Mouse (Mus musculus) midbrain, embryonic 10.5 days (tissue): Measurements from ENCODE around the gene Adamts7. TPM values are rescaled to one million over a fixed set of nuclear protein-coding genes. Genes with fewer than 3 reads are reported as not detected.

ENCODE experiments used
- DNase-seq: peaks from one replicate; pipeline ENCODE4 v3.0.0-alpha.2; 2017; ENCODE audit warnings: low spot score
- H3K27ac ChIP-seq: fragments of 300-500 bp; sonication (generic); replicated peaks from 2 replicates; pipeline ENCODE4 v1.5.1; 2016; ENCODE audit warnings: mild to moderate bottlenecking
- H3K27me3 ChIP-seq: fragments of 300-500 bp; sonication (generic); 2 replicates; pipeline ENCODE4 v1.6.1; 2016; ENCODE audit warnings: low read depth, mild to moderate bottlenecking; ENCODE audit not compliant: poor library complexity, severe bottlenecking
- H3K36me3 ChIP-seq: fragments of 300-500 bp; sonication (generic); 2 replicates; pipeline ENCODE4 v1.6.1; 2016; ENCODE audit warnings: mild to moderate bottlenecking, moderate library complexity
- H3K4me1 ChIP-seq: fragments of 300-500 bp; sonication (generic); 2 replicates; pipeline ENCODE4 v1.6.1; 2016
- H3K4me3 ChIP-seq: fragments of 300-500 bp; sonication (generic); 2 replicates; pipeline ENCODE4 v1.5.1; 2016; ENCODE audit warnings: mild to moderate bottlenecking, moderate library complexity
- H3K9me3 ChIP-seq: fragments of 300-500 bp; sonication (generic); replicated peaks from 2 replicates; pipeline ENCODE4 v1.6.1; 2016; ENCODE audit warnings: mild to moderate bottlenecking
- WGBS: fragments of 180-500 bp; shearing (Covaris S2); methylation state at CpG from one replicate; pipeline ENCODE4 v1.1.7; 2016; 5-methylcytosine and 5-hydroxymethylcytosine counted together
- polyA plus RNA-seq: library from polyadenylated mRNA; unstranded; fragments of >200 nt; fragmentation: Nextera tagmentation; extraction: Ambion mirVana; gene quantifications from 2 replicates; pipeline ENCODE4 v1.2.1, GENCODE M21; 2016

Adamts7 gene
- polyA plus RNA-seq, 1 experiment from 2014 or later: 16.7 TPM

GRCm38 (mm10) chr9:90127146-90127545 is 35.7 kb upstream of the Adamts7 start:
- Histone ChIP-seq H3K27ac (no peak overlapping the region), H3K4me3 (peak overlapping the region; percentile 47), H3K9me3 (no peaks in the 10 kb centered on the region), H3K27me3 (no peaks in the 10 kb centered on the region), H3K36me3 (no peaks in the 10 kb centered on the region), H3K4me1 (peaks cover 13% of the 10 kb centered on the region)
- WGBS: 60% methylated on average over 6 of the region's 6 CpGs
- no peak for DNase-seq

GRCm38 (mm10) chr9:90128636-90129201 is 34.1 kb upstream of the Adamts7 start:
- H3K4me3 ChIP-seq: no peak overlapping the region
- H3K36me3 ChIP-seq: no peaks in the 10 kb centered on the region
- WGBS: 83% methylated on average over 6 of the region's 6 CpGs
- DNase-seq: no peak
- H3K9me3 ChIP-seq: no peaks in the 10 kb centered on the region
- no peak overlapping the region for H3K27ac ChIP-seq
- peaks cover 18% of the 10 kb centered on the region for H3K4me1 ChIP-seq
- no peaks in the 10 kb centered on the region for H3K27me3 ChIP-seq

GRCm38 (mm10) chr9:90133562-90134355 is 29.1 kb upstream of the Adamts7 start:
- H3K27me3 ChIP-seq: no peaks in the 10 kb centered on the region

GRCm38 (mm10) chr9:90135466-90135865 is 27.4 kb upstream of the Adamts7 start:
- 75% methylated on average over 8 of the region's 8 CpGs for WGBS
- Histone ChIP-seq H3K9me3 (no peaks in the 10 kb centered on the region), H3K4me3 (no peak overlapping the region), H3K27me3 (no peaks in the 10 kb centered on the region), H3K4me1 (peaks cover 8% of the 10 kb centered on the region), H3K36me3 (no peaks in the 10 kb centered on the region), H3K27ac (no peak overlapping the region)
- DNase-seq: no peak

More at GRCm38 (mm10) chr9:90133562-90134355, 29.1 kb upstream of the Adamts7 start:
- Histone ChIP-seq H3K36me3 (no peaks in the 10 kb centered on the region), H3K27ac (no peak overlapping the region), H3K9me3 (no peaks in the 10 kb centered on the region), H3K4me3 (no peak overlapping the region), H3K4me1 (peaks cover 8% of the 10 kb centered on the region)
- WGBS: 80% methylated on average over 7 of the region's 7 CpGs
- DNase-seq: no peak

GRCm38 (mm10) chr9:90135963-90136677 is 26.7 kb upstream of the Adamts7 start:
- Histone ChIP-seq H3K4me1 (peaks cover 8% of the 10 kb centered on the region), H3K9me3 (no peaks in the 10 kb centered on the region), H3K36me3 (no peaks in the 10 kb centered on the region), H3K27ac (no peak overlapping the region), H3K4me3 (no peak overlapping the region), H3K27me3 (no peaks in the 10 kb centered on the region)
- no peak for DNase-seq
- 81% methylated on average over 9 of the region's 9 CpGs for WGBS

- Histone ChIP-seq H3K4me1 (peaks cover 8% of the 10 kb centered on the region), H3K36me3 (no peaks in the 10 kb centered on the region), H3K4me3 (no peak overlapping the region), H3K27ac (no peak overlapping the region), H3K9me3 (no peaks in the 10 kb centered on the region), H3K27me3 (no peaks in the 10 kb centered on the region)
- 100% methylated on average over 1 of the region's 1 CpGs for WGBS
- DNase-seq: no peak
These were observed 26.2 kb upstream of the Adamts7 start for GRCm38 (mm10) chr9:90136678-90136965.

GRCm38 (mm10) chr9:90145788-90146187 is 17.1 kb upstream of the Adamts7 start:
- Histone ChIP-seq H3K9me3 (no peaks in the 10 kb centered on the region), H3K4me3 (no peak overlapping the region), H3K27ac (no peak overlapping the region), H3K4me1 (no peaks in the 10 kb centered on the region), H3K36me3 (no peaks in the 10 kb centered on the region), H3K27me3 (no peaks in the 10 kb centered on the region)
- DNase-seq: no peak
- 46% methylated on average over 2 of the region's 2 CpGs for WGBS

GRCm38 (mm10) chr9:90146869-90147268 is 16.0 kb upstream of the Adamts7 start:
- Histone ChIP-seq H3K27ac (no peak overlapping the region), H3K36me3 (no peaks in the 10 kb centered on the region), H3K4me3 (no peak overlapping the region), H3K27me3 (no peaks in the 10 kb centered on the region), H3K9me3 (no peaks in the 10 kb centered on the region), H3K4me1 (no peaks in the 10 kb centered on the region)
- 86% methylated on average over 5 of the region's 5 CpGs for WGBS
- no peak for DNase-seq

GRCm38 (mm10) chr9:90162243-90162925 is 485 bp upstream of the Adamts7 start:
- H3K36me3 ChIP-seq: no peaks in the 10 kb centered on the region
- peaks cover 7% of the 10 kb centered on the region for H3K27me3 ChIP-seq
- peaks cover 7% of the 10 kb centered on the region; the same call in 1 of the 2 replicates for H3K9me3 ChIP-seq
- peak; percentile 68 for DNase-seq
- H3K4me3 ChIP-seq: peak overlapping the region; percentile 64
- H3K4me1 ChIP-seq: peaks cover 28% of the 10 kb centered on the region
- 8% methylated on average over 23 of the region's 29 CpGs for WGBS
- H3K27ac ChIP-seq: peak overlapping the region; percentile 93

- peak; percentile 69 for DNase-seq
These were observed 853 bp downstream of the Adamts7 start for GRCm38 (mm10) chr9:90163749-90164095.

GRCm38 (mm10) chr9:90164670-90165453 is 2.0 kb downstream of the Adamts7 start:
- Histone ChIP-seq H3K36me3 (no peaks in the 10 kb centered on the region), H3K4me3 (peak overlapping the region; percentile 64), H3K27me3 (peaks cover 7% of the 10 kb centered on the region), H3K27ac (no peak overlapping the region), H3K9me3 (peaks cover 5% of the 10 kb centered on the region; the same call in 1 of the 2 replicates), H3K4me1 (peaks cover 28% of the 10 kb centered on the region)
- no peak for DNase-seq
- 65% methylated on average over 4 of the region's 4 CpGs for WGBS

More at GRCm38 (mm10) chr9:90163749-90164095, 853 bp downstream of the Adamts7 start:
- peaks cover 28% of the 10 kb centered on the region for H3K4me1 ChIP-seq
- peak overlapping the region; percentile 64 for H3K4me3 ChIP-seq
- H3K27ac ChIP-seq: peak overlapping the region; percentile 93
- H3K9me3 ChIP-seq: peaks cover 7% of the 10 kb centered on the region; the same call in 1 of the 2 replicates
- under 1% methylated on average over 17 of the region's 18 CpGs for WGBS
- no peaks in the 10 kb centered on the region for H3K36me3 ChIP-seq
- peaks cover 7% of the 10 kb centered on the region for H3K27me3 ChIP-seq

- no peak for DNase-seq
- no peaks in the 10 kb centered on the region for H3K9me3 ChIP-seq
- peaks cover 28% of the 10 kb centered on the region for H3K4me1 ChIP-seq
- peaks cover 7% of the 10 kb centered on the region for H3K27me3 ChIP-seq
- H3K4me3 ChIP-seq: no peak overlapping the region
- H3K36me3 ChIP-seq: no peaks in the 10 kb centered on the region
- WGBS: 96% methylated on average over 4 of the region's 4 CpGs
- no peak overlapping the region for H3K27ac ChIP-seq
These were observed 2.7 kb downstream of the Adamts7 start for GRCm38 (mm10) chr9:90165590-90165989.
